In the genomic region with DNA sequence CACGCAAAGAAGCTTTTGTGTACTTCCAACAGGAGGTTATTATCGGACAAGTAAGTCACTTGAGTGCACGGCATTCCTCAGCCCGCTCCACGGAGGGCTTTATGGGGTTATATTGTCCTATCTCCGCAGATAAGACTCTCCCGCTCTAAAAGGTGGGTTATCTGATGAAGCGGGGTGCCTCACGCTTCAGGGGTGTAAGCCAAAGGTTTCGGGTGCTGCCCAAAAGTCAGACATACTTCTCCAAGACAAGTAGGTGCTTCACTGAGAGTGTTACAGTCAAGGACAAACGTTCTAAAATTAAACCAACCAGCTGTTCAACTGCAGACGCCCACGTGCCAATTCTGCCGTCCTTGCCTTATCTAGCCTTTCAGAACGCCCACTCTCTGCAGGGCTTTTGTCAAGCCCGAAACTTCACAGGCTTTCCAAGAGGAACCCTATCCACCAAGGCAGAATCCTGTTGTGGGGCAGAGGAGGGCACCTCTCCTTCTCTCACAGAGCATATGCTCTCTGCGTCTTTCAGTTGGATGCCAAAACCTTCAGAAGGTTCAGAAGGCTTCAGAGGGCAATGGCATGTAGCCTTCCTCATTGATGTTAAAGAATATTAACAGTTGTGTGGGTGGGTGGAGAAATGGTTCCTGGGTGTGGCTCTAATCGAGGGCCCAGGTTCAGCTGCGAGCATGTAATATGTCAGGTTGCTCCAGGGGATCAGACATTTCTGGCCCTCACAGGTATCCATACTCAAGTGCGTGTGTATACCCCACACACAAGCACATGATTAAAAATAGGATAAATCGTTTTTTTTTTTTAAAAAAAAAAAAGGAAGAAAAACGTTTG, we compare ENCODE assay signal across 8 mouse cellular contexts. TPM values are rescaled to one million over a fixed set of nuclear protein-coding genes. Genes with fewer than 3 reads are reported as not detected.
A peak's percentile ranks its signal among the peaks of the same experiment; 100 is the strongest.
DNase-seq lines count a peak whose midpoint lies in the region; ATAC-seq and TF ChIP-seq lines count a peak whose summit lies in the region.

No protein-coding gene starts in this region.

- no peaks in the 10 kb centered on the region for H3K36me3 ChIP-seq in heart, adult 2 months (ENCODE audit: control insufficient read depth, insufficient read depth, low read length)
- no peaks in the 10 kb centered on the region for H3K36me3 ChIP-seq in forebrain, postnatal 0 days (ENCODE audit: insufficient read depth)

- H3K79me2 ChIP-seq in heart, adult 2 months (replicated peaks; ENCODE audit: control insufficient read depth, insufficient read depth, low read length): no peaks in the 10 kb centered on the region

- H3K4me3 ChIP-seq in heart, adult 2 months: peak overlapping the region; percentile 37
- no peak overlapping the region for H3K4me3 ChIP-seq in forebrain, postnatal 0 days (ENCODE audit: low read depth, low read length)

- no peak for ATAC-seq in forebrain, postnatal 0 days

- H3K4me2 ChIP-seq in forebrain, postnatal 0 days (ENCODE audit: low read depth): no peak overlapping the region

- no peaks in the 10 kb centered on the region for H3K27me3 ChIP-seq in heart, adult 2 months (ENCODE audit: control insufficient read depth, insufficient read depth, low read length)
- H3K27me3 ChIP-seq in forebrain, postnatal 0 days (ENCODE audit: insufficient read depth, low read length): no peaks in the 10 kb centered on the region

- no peaks in the 10 kb centered on the region for H3K4me1 ChIP-seq in heart, adult 2 months (ENCODE audit: control insufficient read depth, insufficient read depth, low read length)
- no peaks in the 10 kb centered on the region for H3K4me1 ChIP-seq in forebrain, postnatal 0 days (ENCODE audit: insufficient read depth)

- H3K27ac ChIP-seq in heart, adult 2 months: peak overlapping the region; percentile 75
- no peak overlapping the region for H3K27ac ChIP-seq in forebrain, postnatal 0 days (ENCODE audit: low read depth, low read length)

- TF ChIP-seq EP300 in heart, adult 2 months (IDR thresholded peaks at IDR 0.05; ENCODE audit: insufficient read depth, low read depth, low read length): no peak

- 51% methylated on average over 22 of the region's 22 CpGs for WGBS in heart, adult 2 months
- WGBS in forebrain, postnatal 0 days: 82% methylated on average over 22 of the region's 22 CpGs

- intact Hi-C loops in heart, adult 2 months (cut with DNase I): no loop called here

- H3K9ac ChIP-seq in heart, adult 2 months (ENCODE audit: low read depth, low read length): peak overlapping the region; percentile 65
- H3K9ac ChIP-seq in forebrain, postnatal 0 days: no peak overlapping the region

- H3K9me3 ChIP-seq in forebrain, postnatal 0 days (ENCODE audit: low read length): no peaks in the 10 kb centered on the region

- peak; percentile 26; the same call in 1 of the 2 replicates for TF ChIP-seq POLR2A in heart, adult 2 months (IDR thresholded peaks at IDR 0.05; ENCODE audit: insufficient read depth, low read depth, low read length)

- DNase-seq in layer of hippocampus, adult 11-12 months (ENCODE audit: low spot score): peak; percentile 13
- no peak for DNase-seq in layer of hippocampus, postnatal 25 days (ENCODE audit: extremely low spot score in 1 of 2, low spot score in 1 of 2)
- DNase-seq in heart, adult 2 months: peak; percentile 45 to 68
- peak; percentile 58 to 59 for DNase-seq in left cerebral cortex, adult 9 months (ENCODE audit: low spot score in 2 of 2)
- peak; percentile 63 to 67 for DNase-seq in right cerebral cortex, adult 2 months (ENCODE audit: low spot score in 2 of 2)
- no peak for DNase-seq in forebrain, postnatal 0 days
- DNase-seq in embryo, embryonic 10.5 days (ENCODE audit: low spot score): no peak
- no peak for DNase-seq in cerebellum, postnatal 36 days

- TF ChIP-seq CTCF in heart, adult 2 months (IDR thresholded peaks at IDR 0.05): no peak
- no peak for TF ChIP-seq CTCF in forebrain, postnatal 0 days (IDR thresholded peaks at IDR 0.05; ENCODE audit: low read depth)

RNA-seq across cellular contexts. Expression of a gene that starts 32.4 kb away (rescaled TPM):
- total RNA-seq in layer of hippocampus, postnatal 25 days (2021): 1 to 10 TPM; 6.1 to 6.2 TPM
- total RNA-seq in heart, adult 2 months (2021): 10 to 100 TPM; 14.0 to 14.9 TPM
- 7.4 and 11.5 TPM in 2 replicates for polyA plus RNA-seq in heart, adult 2 months (2012; rRNA removed)
- total RNA-seq in forebrain, postnatal 0 days (2014; rRNA removed): 4.3 and 6.1 TPM in 2 replicates
- polyA plus RNA-seq in forebrain, postnatal 0 days (2015; fragmentation: Nextera tagmentation; extraction: Ambion mirVana): 0.40 and 1.2 TPM in 2 replicates

Comparison
In these comparisons a context has a peak if more than half of its experiments do, and no peak if none do; other contexts are left out.
1. DNase-seq: peak in layer of hippocampus, adult 11-12 months (single experiment), heart, adult 2 months (2 of 2), left cerebral cortex, adult 9 months (2 of 2) and right cerebral cortex, adult 2 months (2 of 2); none in layer of hippocampus, postnatal 25 days (0 of 2), forebrain, postnatal 0 days (single experiment), embryo, embryonic 10.5 days (single experiment) and cerebellum, postnatal 36 days (0 of 2).